Mouse (Mus musculus) heart, postnatal 0 days (tissue): Measurements from ENCODE around the gene Fen1. TPM values are rescaled to one million over a fixed set of nuclear protein-coding genes. Genes with fewer than 3 reads are reported as not detected.

ENCODE experiments used
- ATAC-seq: fragments of 200-750 bp; cut with Nextera tagmentation; 2 replicates; pipeline ENCODE4 v1.8.0; 2017; ENCODE audit warnings: low read depth, moderate number of reproducible peaks, moderate library complexity; ENCODE audit not compliant: insufficient read depth
- DNase-seq: peaks from one replicate; pipeline ENCODE4 v3.0.0-alpha.2; 2016; ENCODE audit warnings: low spot score
- H3K27ac ChIP-seq: fragments of 300-500 bp; sonication (generic); 2 replicates; pipeline ENCODE4 v1.5.1; 2014; ENCODE audit warnings: low read depth, mild to moderate bottlenecking
- H3K27me3 ChIP-seq: fragments of 300-500 bp; sonication (generic); 2 replicates; pipeline ENCODE4 v1.6.1; 2014; ENCODE audit warnings: low read length, mixed read lengths; ENCODE audit not compliant: control insufficient read depth, insufficient read depth
- H3K36me3 ChIP-seq: fragments of 300-500 bp; sonication (generic); replicated peaks from 2 replicates; pipeline ENCODE4 v1.6.1; 2014; ENCODE audit warnings: low read length, mixed read lengths; ENCODE audit not compliant: control insufficient read depth, insufficient read depth
- H3K4me1 ChIP-seq: fragments of 300-500 bp; sonication (generic); 2 replicates; pipeline ENCODE4 v1.6.1; 2014; ENCODE audit warnings: antibody characterized with exemption; ENCODE audit not compliant: control insufficient read depth, insufficient read depth
- H3K4me2 ChIP-seq: fragments of 300-500 bp; sonication (generic); 2 replicates; pipeline ENCODE4 v1.6.1; 2014; ENCODE audit warnings: low read depth, mild to moderate bottlenecking, low read length, moderate library complexity
- H3K4me3 ChIP-seq: fragments of 300-500 bp; sonication (generic); 2 replicates; pipeline ENCODE4 v1.5.1; 2014; ENCODE audit warnings: low read depth, low read length
- H3K9ac ChIP-seq: fragments of 300-500 bp; sonication (generic); replicated peaks from 2 replicates; pipeline ENCODE4 v1.6.1; 2014; ENCODE audit warnings: low read depth, low read length, mixed read lengths
- H3K9me3 ChIP-seq: fragments of 300-500 bp; sonication (generic); replicated peaks from 2 replicates; pipeline ENCODE4 v1.6.1; 2016; ENCODE audit warnings: low read length; ENCODE audit not compliant: control insufficient read depth
- CTCF ChIP-seq: IDR thresholded peaks from 2 replicates; pipeline ENCODE4 v1.5.1; 2016; ENCODE audit warnings: antibody characterized with exemption, control low read depth, low read depth
- EP300 ChIP-seq: IDR thresholded peaks from 2 replicates; pipeline ENCODE4 v1.6.1; 2016; ENCODE audit warnings: antibody characterized with exemption, low read depth
- WGBS: fragments of 180-500 bp; shearing (Covaris S2); extraction: QIAGEN DNeasy Blood & Tissue Kit; methylation state at CpG from one replicate; pipeline ENCODE4 v1.1.7; 2014; 5-methylcytosine and 5-hydroxymethylcytosine counted together
- microRNA-seq: library from miRNA; unstranded; fragments of <30 nt; microRNA quantifications from one replicate; pipeline ENCODE4, GENCODE M21; 2016
- polyA plus RNA-seq: library from polyadenylated mRNA; unstranded; fragments of >200 nt; fragmentation: Nextera tagmentation; extraction: Ambion mirVana; gene quantifications from 2 replicates; pipeline ENCODE4 v1.2.1, GENCODE M21; 2015
- total RNA-seq: library from RNA; depleted of rRNA; stranded (reverse); fragments of >200 nt; gene quantifications from 2 replicates; pipeline ENCODE4 v1.2.3, GENCODE M21; 2014; ENCODE audit warnings: low replicate concordance; rRNA removed

The Fen1 gene
- total and polyA plus RNA-seq, 2 experiments from 2014 or later, result 19.1 to 34.9 TPM

DNA sequence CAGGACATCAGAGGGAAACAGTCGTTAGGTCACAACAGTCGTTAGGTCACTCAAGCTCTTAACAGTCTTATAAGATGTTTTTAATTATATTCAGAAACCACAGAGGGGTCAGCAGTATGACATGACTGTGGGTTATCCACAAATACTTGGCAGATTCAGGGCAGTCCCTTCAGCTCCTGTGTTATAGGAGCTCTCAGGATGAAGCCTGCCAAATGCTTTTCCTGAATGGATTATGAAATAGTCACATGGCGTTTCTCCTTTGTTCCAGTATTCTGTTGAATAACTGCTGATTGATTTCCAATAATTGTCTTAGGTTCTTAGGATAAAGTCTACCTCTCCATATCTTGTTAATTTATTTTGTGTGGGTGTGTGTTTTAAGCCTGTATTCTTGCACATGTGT lies 54.8 kb downstream of the Fen1 start:
- no peak for TF ChIP-seq EP300
- TF ChIP-seq CTCF, result no peak
- H3K9me3 ChIP-seq, result no peaks in the 10 kb centered on the region
- 48% methylated on average over 3 of the region's 3 CpGs for WGBS
- no peak for DNase-seq
- no peak overlapping the region for H3K27ac ChIP-seq
- no peaks in the 10 kb centered on the region for H3K4me1 ChIP-seq
- no peak overlapping the region for H3K4me2 ChIP-seq
- H3K36me3 ChIP-seq, result no peaks in the 10 kb centered on the region
- H3K9ac ChIP-seq, result no peak overlapping the region
- ATAC-seq, result no peak
- H3K27me3 ChIP-seq, result no peaks in the 10 kb centered on the region
- no peak overlapping the region for H3K4me3 ChIP-seq

Small RNAs within 50 kb of the gene (microRNA-seq; reads per million reads assigned to microRNA genes)
- not detected for gene Mir6993

Other genes with a start within 250 kb of the Fen1 start
- gene Fth1, start 223.6 kb downstream of the Fen1 start, total RNA-seq, result 396 and 524 TPM in 2 replicates
- gene Fth1, start 223.6 kb downstream of the Fen1 start, polyA plus RNA-seq, result 3,148 and 3,286 TPM in 2 replicates
- gene Best1, start 202.5 kb downstream of the Fen1 start, total RNA-seq, result not detected in 2 replicates
- gene Best1, start 202.5 kb downstream of the Fen1 start, polyA plus RNA-seq, result 0.26 and 0.33 TPM in 2 replicates
- 16.3 and 27.4 TPM in 2 replicates for gene Rab3il1, start 202.5 kb downstream of the Fen1 start, total RNA-seq
- gene Rab3il1, start 202.5 kb downstream of the Fen1 start, polyA plus RNA-seq, result 17.9 and 20.7 TPM in 2 replicates
- gene Fads3, start 162.6 kb downstream of the Fen1 start, total RNA-seq, result 106 and 156 TPM in 2 replicates
- gene Fads3, start 162.6 kb downstream of the Fen1 start, polyA plus RNA-seq, result 21.4 and 23.3 TPM in 2 replicates
- gene Fads2, start 102.4 kb downstream of the Fen1 start, total RNA-seq, result 15.9 and 22.0 TPM in 2 replicates
- 11.4 and 13.1 TPM in 2 replicates for gene Fads2, start 102.4 kb downstream of the Fen1 start, polyA plus RNA-seq
- gene Fads1, start 21.3 kb downstream of the Fen1 start, total RNA-seq, result 60.1 and 62.4 TPM in 2 replicates
- gene Fads1, start 21.3 kb downstream of the Fen1 start, polyA plus RNA-seq, result 21.5 and 22.1 TPM in 2 replicates
- gene Tmem258, start 155 bp downstream of the Fen1 start, total RNA-seq, result 188 and 194 TPM in 2 replicates
- gene Tmem258, start 155 bp downstream of the Fen1 start, polyA plus RNA-seq, result 367 and 368 TPM in 2 replicates
- 4.9 and 5.3 TPM in 2 replicates for gene Myrf, start 36.6 kb upstream of the Fen1 start, total RNA-seq
- gene Myrf, start 36.6 kb upstream of the Fen1 start, polyA plus RNA-seq, result 1.3 and 1.6 TPM in 2 replicates
- gene Dagla, start 100.7 kb upstream of the Fen1 start, total RNA-seq, result 0.92 and 1.4 TPM in 2 replicates
- 0.52 and 0.60 TPM in 2 replicates for gene Dagla, start 100.7 kb upstream of the Fen1 start, polyA plus RNA-seq
- gene Syt7, start 184.9 kb upstream of the Fen1 start, total RNA-seq, result 5.0 and 6.0 TPM in 2 replicates
- 0.78 and 0.96 TPM in 2 replicates for gene Syt7, start 184.9 kb upstream of the Fen1 start, polyA plus RNA-seq